Mouse (Mus musculus): ENCODE data around the gene Ttc28. TPM values are rescaled to one million over a fixed set of nuclear protein-coding genes. Genes with fewer than 3 reads are reported as not detected.
"Not testable (repeated sequence)": the region's sequence is repeated elsewhere in the genome, so short reads cannot be mapped to it uniquely, and the experiment has no call there.

The Ttc28 gene
- 4.8 and 5.8 TPM in 2 replicates for polyA plus RNA-seq (2012; rRNA removed)

- no peak within 1 kb of the TSS for H3K27ac ChIP-seq (ENCODE audit: control insufficient read depth, insufficient read depth, low read length)
- H3K4me1 ChIP-seq (replicated peaks; ENCODE audit: control insufficient read depth, insufficient read depth, low read length): peaks cover 3% of the 10 kb centered on the region
- no peaks in the 10 kb centered on the region for H3K36me3 ChIP-seq (ENCODE audit: control insufficient read depth, insufficient read depth, low read length)
- peak within 1 kb of the TSS; percentile 72 for H3K4me3 ChIP-seq (ENCODE audit: control insufficient read depth, insufficient read depth, low read length)
- peak; percentile 89 for DNase-seq
- WGBS: 1% methylated on average over 101 of the region's 101 CpGs
- TF ChIP-seq POLR2A (IDR thresholded peaks at IDR 0.05; ENCODE audit: control insufficient read depth, extremely low read depth, insufficient read depth, low read length, poor library complexity): 0 out of 2 replicates have a peak, but pooled peaks have one; percentile 14
- TF ChIP-seq CTCF (IDR thresholded peaks at IDR 0.05; ENCODE audit: borderline replicate concordance, control insufficient read depth, extremely low read depth, insufficient read depth, low read length, poor library complexity): peak; percentile 15; the same call in 1 of the 2 replicates
- H3K27me3 ChIP-seq (ENCODE audit: control insufficient read depth, insufficient read depth, low read length): no peaks in the 10 kb centered on the region
These were observed at the start of gene Ttc28 for GRCm38 (mm10) chr5:110879584-110880374. Gene Ttc28, plus strand, starts transcription at chr5:110879803.

GRCm38 (mm10) chr5:110831036-110831720 is 48.4 kb upstream of the Ttc28 start:
- Histone ChIP-seq H3K36me3 (ENCODE audit: control insufficient read depth, insufficient read depth, low read length) (no peaks in the 10 kb centered on the region), H3K4me3 (ENCODE audit: control insufficient read depth, insufficient read depth, low read length) (no peak overlapping the region), H3K27ac (ENCODE audit: control insufficient read depth, insufficient read depth, low read length) (no peak overlapping the region), H3K27me3 (ENCODE audit: control insufficient read depth, insufficient read depth, low read length) (no peaks in the 10 kb centered on the region), H3K4me1 (replicated peaks; ENCODE audit: control insufficient read depth, insufficient read depth, low read length) (no peaks in the 10 kb centered on the region)
- no peak for DNase-seq
- TF ChIP-seq POLR2A (IDR thresholded peaks at IDR 0.05; ENCODE audit: control insufficient read depth, extremely low read depth, insufficient read depth, low read length, poor library complexity) (no peak), CTCF (IDR thresholded peaks at IDR 0.05; ENCODE audit: borderline replicate concordance, control insufficient read depth, extremely low read depth, insufficient read depth, low read length, poor library complexity) (no peak)
- 96% methylated on average over 5 of the region's 5 CpGs for WGBS

- no peak overlapping the region for H3K27ac ChIP-seq (ENCODE audit: control insufficient read depth, insufficient read depth, low read length)
- H3K4me1 ChIP-seq (replicated peaks; ENCODE audit: control insufficient read depth, insufficient read depth, low read length): 0 out of 2 replicates have a peak, but pooled peaks cover 2% of the 10 kb centered on the region
- no peaks in the 10 kb centered on the region for H3K36me3 ChIP-seq (ENCODE audit: control insufficient read depth, insufficient read depth, low read length)
- H3K27me3 ChIP-seq (ENCODE audit: control insufficient read depth, insufficient read depth, low read length): no peaks in the 10 kb centered on the region
- DNase-seq: peak; percentile 39
- WGBS: 34% methylated on average over 3 of the region's 3 CpGs
- TF ChIP-seq CTCF (IDR thresholded peaks at IDR 0.05; ENCODE audit: borderline replicate concordance, control insufficient read depth, extremely low read depth, insufficient read depth, low read length, poor library complexity): no peak
- TF ChIP-seq POLR2A (IDR thresholded peaks at IDR 0.05; ENCODE audit: control insufficient read depth, extremely low read depth, insufficient read depth, low read length, poor library complexity): no peak
- H3K4me3 ChIP-seq (ENCODE audit: control insufficient read depth, insufficient read depth, low read length): no peak overlapping the region
These were observed 43.6 kb upstream of the Ttc28 start for GRCm38 (mm10) chr5:110835959-110836358.

GRCm38 (mm10) chr5:110838016-110838415 is 41.6 kb upstream of the Ttc28 start:
- 98% methylated on average over 5 of the region's 5 CpGs for WGBS
- H3K27ac ChIP-seq (ENCODE audit: control insufficient read depth, insufficient read depth, low read length); H3K27me3 ChIP-seq (ENCODE audit: control insufficient read depth, insufficient read depth, low read length); H3K4me1 ChIP-seq (replicated peaks; ENCODE audit: control insufficient read depth, insufficient read depth, low read length); H3K36me3 ChIP-seq (ENCODE audit: control insufficient read depth, insufficient read depth, low read length); H3K4me3 ChIP-seq (ENCODE audit: control insufficient read depth, insufficient read depth, low read length); DNase-seq: not testable (repeated sequence)

GRCm38 (mm10) chr5:110839038-110839677 is 40.4 kb upstream of the Ttc28 start:
- Histone ChIP-seq H3K36me3 (ENCODE audit: control insufficient read depth, insufficient read depth, low read length) (no peaks in the 10 kb centered on the region), H3K4me3 (ENCODE audit: control insufficient read depth, insufficient read depth, low read length) (peak overlapping the region; percentile 71), H3K27ac (ENCODE audit: control insufficient read depth, insufficient read depth, low read length) (no peak overlapping the region), H3K27me3 (ENCODE audit: control insufficient read depth, insufficient read depth, low read length) (no peaks in the 10 kb centered on the region), H3K4me1 (replicated peaks; ENCODE audit: control insufficient read depth, insufficient read depth, low read length) (0 out of 2 replicates have a peak, but pooled peaks cover 2% of the 10 kb centered on the region)
- 6% methylated on average over 28 of the region's 28 CpGs for WGBS
- no peak for DNase-seq
- TF ChIP-seq POLR2A (IDR thresholded peaks at IDR 0.05; ENCODE audit: control insufficient read depth, extremely low read depth, insufficient read depth, low read length, poor library complexity) (no peak), CTCF (IDR thresholded peaks at IDR 0.05; ENCODE audit: borderline replicate concordance, control insufficient read depth, extremely low read depth, insufficient read depth, low read length, poor library complexity) (no peak)

GRCm38 (mm10) chr5:110839678-110840365 is 39.8 kb upstream of the Ttc28 start, which contains the start of the genes Hscb and Chek2:
Gene Hscb, minus strand, starts transcription at chr5:110839777.
Gene Chek2, plus strand, starts transcription at chr5:110839979.
- H3K27me3 ChIP-seq (ENCODE audit: control insufficient read depth, insufficient read depth, low read length): no peaks in the 10 kb centered on the region
- WGBS: under 1% methylated on average over 41 of the region's 41 CpGs
- peak; percentile 97 for DNase-seq
- peak within 1 kb of the TSS; percentile 89 for H3K27ac ChIP-seq (ENCODE audit: control insufficient read depth, insufficient read depth, low read length)
- peak; percentile 75 for TF ChIP-seq POLR2A (IDR thresholded peaks at IDR 0.05; ENCODE audit: control insufficient read depth, extremely low read depth, insufficient read depth, low read length, poor library complexity)
- no peak; the same call in 1 of the 2 replicates for TF ChIP-seq CTCF (IDR thresholded peaks at IDR 0.05; ENCODE audit: borderline replicate concordance, control insufficient read depth, extremely low read depth, insufficient read depth, low read length, poor library complexity)
- 0 out of 2 replicates have a peak, but pooled peaks cover 2% of the 10 kb centered on the region for H3K4me1 ChIP-seq (replicated peaks; ENCODE audit: control insufficient read depth, insufficient read depth, low read length)
- no peaks in the 10 kb centered on the region; the same call in 1 of the 2 replicates for H3K36me3 ChIP-seq (ENCODE audit: control insufficient read depth, insufficient read depth, low read length)
- H3K4me3 ChIP-seq (ENCODE audit: control insufficient read depth, insufficient read depth, low read length): peak within 1 kb of the TSS; percentile 71
